Mouse (Mus musculus): ENCODE results near the gene Tdpoz4.
"Not testable (repeated sequence)": the region's sequence is repeated elsewhere in the genome, so short reads cannot be mapped to it uniquely, and the experiment has no call there.

Tdpoz4 gene

DNA sequence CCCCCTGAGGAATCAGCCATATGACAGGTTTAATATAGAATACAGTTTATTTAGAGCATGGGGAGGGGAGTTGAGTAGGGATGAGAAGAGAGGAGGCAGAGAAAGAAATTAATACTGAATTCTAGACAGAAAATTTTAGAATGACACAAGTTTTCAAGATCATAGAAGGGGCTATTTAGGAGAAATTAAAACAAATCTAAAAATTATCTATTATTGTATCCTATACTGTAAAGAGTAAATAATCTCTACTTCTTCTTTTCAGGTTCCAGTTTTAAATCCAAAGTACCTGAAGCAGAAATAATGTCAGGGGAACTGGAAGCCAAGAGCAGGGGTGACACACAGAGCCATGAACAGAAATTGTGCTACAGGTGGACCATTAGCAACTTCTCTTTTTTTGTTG lies at the start of gene Tdpoz4:
Tdpoz4 (plus strand) TSS at position 301 of the 400 bp plus-strand sequence.
- DNase-seq: not testable (repeated sequence)

DNA sequence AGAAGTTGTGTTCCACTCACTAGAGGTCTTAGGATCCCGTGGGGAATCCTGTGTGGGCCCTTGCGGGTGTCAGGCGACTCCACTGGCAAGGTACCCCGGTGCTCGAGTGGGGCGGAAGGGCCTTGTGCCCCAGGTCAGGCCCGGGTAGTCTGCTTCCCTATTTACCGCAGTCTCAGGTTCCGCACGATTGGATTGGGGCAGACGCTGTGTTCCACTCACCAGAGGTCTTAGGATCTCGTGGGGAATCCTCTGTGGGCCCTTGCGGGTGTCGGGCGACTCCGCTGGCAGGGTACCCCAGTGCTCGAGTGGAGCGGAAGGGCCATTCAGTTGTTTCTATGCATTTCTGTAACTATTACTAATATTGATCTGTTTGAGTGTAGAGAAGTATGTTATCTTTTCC lies 42.2 kb upstream of the Tdpoz4 start:
- not testable (repeated sequence) for DNase-seq

GRCm38 (mm10) chr3:93772700-93773099 lies 23.5 kb upstream of the Tdpoz4 start, which contains the start of gene Gm5773:
Gm5773 (plus strand) TSS chr3:93773000.
- DNase-seq: not testable (repeated sequence)

DNA sequence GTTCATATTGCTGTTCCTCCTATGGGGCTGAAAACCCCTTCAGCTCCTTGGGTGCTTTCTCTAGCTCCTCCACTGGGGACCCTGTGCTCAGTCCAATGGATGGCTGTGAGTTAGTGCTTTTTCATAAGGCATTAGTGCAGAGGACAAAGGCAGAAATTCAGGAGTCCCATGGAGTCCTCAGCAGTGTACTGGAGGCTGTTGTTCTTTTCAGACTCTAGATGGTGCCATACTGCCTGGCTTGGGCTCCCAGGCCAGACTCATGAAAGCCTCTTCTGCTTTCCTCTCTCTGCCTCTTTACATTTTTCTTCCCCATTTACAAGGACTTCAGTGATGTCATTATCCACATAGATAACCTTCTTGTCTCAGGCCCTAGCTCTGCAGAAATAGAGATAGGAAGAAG lies 17.1 kb downstream of the Tdpoz4 start:
- DNase-seq: not testable (repeated sequence)

- DNase-seq: not testable (repeated sequence)
Observed at GRCm38 (mm10) chr3:93825720-93826119, 29.5 kb downstream of the Tdpoz4 start, which contains the start of gene Tdpoz3. Tdpoz3 (plus strand) TSS chr3:93826020.

Data from kidney, postnatal 4 days (tissue).